Mouse (Mus musculus): Measurements from ENCODE around the gene Nod2. TPM values are rescaled to one million over a fixed set of nuclear protein-coding genes. Genes with fewer than 3 reads are reported as not detected.

Nod2 gene
- total RNA-seq, 2 experiments from 2014 or later = 0.66 to 0.89 TPM

GRCm38 (mm10) chr8:88698048-88698447 is 50.9 kb downstream of the Nod2 start:
- intact Hi-C loops (cut with DNase I) = loop anchor here (5.0 kb wide), 1 partner anchor 71 kb away; no protein-coding TSS in a partner anchor
- DNase-seq = no peak

DNA sequence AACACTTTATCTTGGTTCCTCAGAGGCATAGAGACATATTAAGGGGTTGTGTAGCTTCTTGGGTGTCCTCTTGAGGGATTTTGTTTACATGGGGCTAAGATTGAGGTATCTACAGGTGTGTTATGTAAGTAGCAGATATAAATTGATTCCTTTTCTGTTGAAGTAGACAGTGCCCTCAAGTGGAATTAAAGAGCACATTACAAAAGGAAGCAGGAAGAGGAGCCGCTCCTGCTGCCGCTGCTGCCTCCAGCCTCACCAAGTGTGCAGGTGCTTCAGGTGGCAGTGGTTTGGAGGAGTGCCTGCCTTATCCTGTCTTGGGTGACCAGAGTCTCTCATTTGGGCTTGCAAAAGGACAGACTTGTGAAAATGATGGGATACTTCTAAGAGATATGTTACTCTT is 54.5 kb downstream of the Nod2 start:
- intact Hi-C loops (cut with DNase I) = loop anchor here (5.0 kb wide), 1 partner anchor 339 kb away; the partner anchor contains the start of gene Brd7
- no peak for DNase-seq

GRCm38 (mm10) chr8:88702816-88703215 is 55.7 kb downstream of the Nod2 start:
- no peak for DNase-seq
- intact Hi-C loops (cut with DNase I) = loop anchor here (5.0 kb wide), 1 partner anchor 341 kb away; the partner anchor contains the start of gene Brd7

GRCm38 (mm10) chr8:88723256-88723963 is 76.3 kb downstream of the Nod2 start:
- intact Hi-C loops (cut with DNase I) = loop anchor here (10.0 kb wide), 1 partner anchor 369 kb away; no protein-coding TSS in a partner anchor
- no peak for DNase-seq

Other genes starting within 250 kb of the Nod2 start
- gene Nkd1, start 126.0 kb upstream of the Nod2 start, total RNA-seq (2021) = 10 to 100 TPM; 22.5 to 25.7 TPM
- under 1 TPM; 0.84 to 0.89 TPM for gene Snx20, start 11.2 kb upstream of the Nod2 start, total RNA-seq (2021)
- 10 to 100 TPM; 34.9 to 36.1 TPM for gene Cyld, start 49.7 kb downstream of the Nod2 start, total RNA-seq (2021)

Data from left cerebral cortex, postnatal 4 days (tissue).